Mouse (Mus musculus) MEL (cell line): ENCODE measurements around the gene Adgra1.

Source experiments
- CTCF ChIP-seq, 3 experiments: IDR thresholded peaks in 2 of 3; conservative IDR thresholded peaks in 1 of 3; 2 replicates each; pipeline ENCODE4 v1.5.1; 2011 to 2012; ENCODE audit warnings: low read length in 3 of 3, low read depth in 2 of 3, mild to moderate bottlenecking in 2 of 3, improper control_type of control experiment in 1 of 3, inconsistent platforms in 1 of 3, mixed read lengths in 1 of 3, moderate library complexity in 1 of 3; ENCODE audit not compliant: control insufficient read depth in 1 of 3, insufficient read depth in 1 of 3, poor library complexity in 1 of 3, severe bottlenecking in 1 of 3
- E2F4 ChIP-seq: IDR thresholded peaks from 2 replicates; pipeline ENCODE4 v1.6.1; 2011; ENCODE audit warnings: low read depth, low read length, improper control_type of control experiment, borderline replicate concordance
- EP300 ChIP-seq, 2 experiments: IDR thresholded peaks; 2 replicates each; pipeline ENCODE4 v1.6.1; 2011; ENCODE audit warnings: improper control_type of control experiment in 2 of 2, low read length in 2 of 2, low read depth in 1 of 2, mild to moderate bottlenecking in 1 of 2
- ETS1 ChIP-seq: IDR thresholded peaks from 2 replicates; pipeline ENCODE4 v1.6.1; 2012; ENCODE audit warnings: low read depth, mild to moderate bottlenecking, inconsistent platforms, low read length, improper control_type of control experiment, moderate library complexity
- GABPA ChIP-seq: IDR thresholded peaks from 2 replicates; pipeline ENCODE4 v1.6.1; 2012; ENCODE audit warnings: low read depth, mild to moderate bottlenecking, inconsistent platforms, low read length, improper control_type of control experiment, moderate library complexity
- GATA1 ChIP-seq: IDR thresholded peaks from 2 replicates; pipeline ENCODE4 v1.6.1; 2011; ENCODE audit warnings: low read depth, low read length, improper control_type of control experiment
- KAT2A ChIP-seq: conservative IDR thresholded peaks from 2 replicates; pipeline ENCODE4 v1.6.1; 2012; ENCODE audit warnings: low read depth, low read length, improper control_type of control experiment, inconsistent platforms
- MEF2A ChIP-seq: IDR thresholded peaks from 2 replicates; pipeline ENCODE4 v1.6.1; 2014; ENCODE audit warnings: low read depth, mild to moderate bottlenecking, inconsistent platforms, low read length, improper control_type of control experiment; ENCODE audit not compliant: poor library complexity, insufficient replicate concordance, severe bottlenecking; ENCODE audit errors: extremely low read depth
- NRF1 ChIP-seq: IDR thresholded peaks from 2 replicates; pipeline ENCODE4 v1.6.1; 2014; ENCODE audit warnings: low read depth, mild to moderate bottlenecking, inconsistent platforms, low read length, improper control_type of control experiment, moderate library complexity; ENCODE audit not compliant: poor library complexity, insufficient read depth, severe bottlenecking
- POLR2A ChIP-seq, 2 experiments: IDR thresholded peaks; 2 replicates each; pipeline ENCODE4 v1.6.1; 2011 to 2012; ENCODE audit warnings: low read length in 2 of 2, mild to moderate bottlenecking in 2 of 2, control low read depth in 1 of 2, improper control_type of control experiment in 1 of 2, low read depth in 1 of 2, moderate library complexity in 1 of 2; ENCODE audit not compliant: control insufficient read depth in 1 of 2, insufficient read depth in 1 of 2, poor library complexity in 1 of 2
- POLR2AphosphoS2 ChIP-seq: IDR thresholded peaks from 2 replicates; pipeline ENCODE4 v1.6.1; 2011; ENCODE audit warnings: low read length, improper control_type of control experiment
- RAD21 ChIP-seq: IDR thresholded peaks from 2 replicates; pipeline ENCODE4 v1.6.1; 2011; ENCODE audit warnings: mild to moderate bottlenecking, low read depth, low read length, improper control_type of control experiment
- TAL1 ChIP-seq: IDR thresholded peaks from 2 replicates; pipeline ENCODE4 v1.6.1; 2012; ENCODE audit warnings: mild to moderate bottlenecking, inconsistent platforms, low read length, moderate library complexity, mixed read lengths
- USF1 ChIP-seq: IDR thresholded peaks from 2 replicates; pipeline ENCODE4 v1.6.1; 2014; ENCODE audit warnings: low read depth, mild to moderate bottlenecking, inconsistent platforms, low read length, improper control_type of control experiment, moderate library complexity

DNA sequence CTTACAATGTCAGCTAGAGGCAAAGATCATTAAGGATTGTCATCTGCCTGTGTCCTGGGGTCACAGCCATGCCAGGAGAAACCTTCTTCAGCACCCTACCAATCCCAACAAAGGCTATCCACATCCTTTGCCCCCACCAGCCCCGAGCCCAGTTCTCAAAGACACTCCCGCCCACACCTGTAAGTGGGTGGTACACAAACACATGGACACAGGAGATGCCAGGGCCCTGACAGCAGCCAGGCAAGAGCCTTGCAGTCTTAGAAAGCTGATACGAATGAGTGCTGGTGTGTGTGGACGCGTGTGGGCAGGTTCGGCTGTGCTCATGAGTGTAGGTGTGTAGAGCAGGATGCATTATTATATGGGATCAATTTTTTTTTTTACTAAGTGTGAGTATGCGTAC, 66.5 kb downstream of the Adgra1 start:
- no peak for TF ChIP-seq CTCF (IDR thresholded peaks at IDR 0.05 in 2 of 3, conservative IDR thresholded peaks at IDR 0.05 in 1 of 3; ENCODE audit: control insufficient read depth in 1 of 3, insufficient read depth in 1 of 3, low read depth in 2 of 3, low read length in 3 of 3, poor library complexity in 1 of 3, severe bottlenecking in 1 of 3)
- TF ChIP-seq POLR2AphosphoS2: no peak
- no peak for TF ChIP-seq POLR2A (IDR thresholded peaks at IDR 0.05; ENCODE audit: control insufficient read depth in 1 of 2, insufficient read depth in 1 of 2, low read depth in 1 of 2, low read length in 2 of 2, poor library complexity in 1 of 2)
- TF ChIP-seq MEF2A: no peak
- TF ChIP-seq TAL1: no peak
- no peak for TF ChIP-seq GABPA
- TF ChIP-seq GATA1: no peak
- TF ChIP-seq ETS1: no peak
- no peak for TF ChIP-seq E2F4
- no peak for TF ChIP-seq RAD21
- TF ChIP-seq NRF1: no peak
- no peak for TF ChIP-seq KAT2A
- no peak for TF ChIP-seq USF1
- no peak for TF ChIP-seq EP300 (IDR thresholded peaks at IDR 0.05; ENCODE audit: low read depth in 1 of 2, low read length in 2 of 2)
